Mouse (Mus musculus): Measurements from ENCODE around the gene Tmc3. TPM values are rescaled to one million over a fixed set of nuclear protein-coding genes. Genes with fewer than 3 reads are reported as not detected.

Tmc3 gene
- total RNA-seq (2021) = under 1 TPM; 0.29 to 0.40 TPM
- long read RNA-seq, experiment 1 = 0 reads
- long read RNA-seq, experiment 2 = 0 reads

DNA sequence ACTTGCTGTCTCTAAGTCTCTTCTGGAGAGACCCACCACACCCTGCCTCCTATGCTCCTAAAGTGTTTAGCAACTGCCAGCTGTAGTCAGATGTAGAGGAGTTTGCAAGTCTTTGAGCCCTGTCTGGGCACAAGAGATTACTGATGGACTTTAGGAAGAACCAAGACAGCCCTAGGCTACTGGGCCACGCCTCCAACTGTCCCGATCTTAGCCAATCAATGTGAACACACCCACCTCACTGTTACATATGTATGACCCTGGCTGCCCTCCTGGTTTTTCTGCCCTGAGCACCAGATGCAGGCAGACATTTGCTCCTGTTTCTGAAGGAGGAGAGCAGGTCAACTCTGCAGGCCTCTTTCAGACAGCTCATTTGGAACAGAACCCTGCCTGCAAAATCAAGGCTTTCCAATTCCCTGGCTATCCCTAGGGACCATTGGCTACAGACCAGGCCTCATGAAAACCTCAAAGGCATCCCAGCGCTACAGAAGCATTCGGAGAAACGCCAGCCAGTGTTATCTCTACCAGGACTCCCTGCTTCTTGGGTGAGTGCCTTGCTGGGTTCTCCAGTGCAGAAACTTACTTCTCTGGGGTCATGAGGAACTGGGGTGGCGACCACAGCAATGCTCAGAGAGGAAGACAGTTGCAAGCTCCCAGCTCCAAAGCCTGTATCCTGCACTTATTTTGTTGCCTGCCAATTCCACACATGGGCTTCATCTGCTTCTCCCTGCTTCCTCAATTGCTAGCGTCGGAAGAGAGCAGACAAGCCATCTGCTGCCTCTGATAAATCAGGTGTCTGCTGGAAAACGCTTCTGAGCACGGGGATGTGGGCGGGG is at the start of gene Tmc3:
TSS of gene Tmc3 (plus strand) at position 289 of the 833 bp plus-strand sequence.
- intact Hi-C loops (cut with DNase I) = no loop called here
- no peak within 1 kb of the TSS for H3K4me3 ChIP-seq

DNA sequence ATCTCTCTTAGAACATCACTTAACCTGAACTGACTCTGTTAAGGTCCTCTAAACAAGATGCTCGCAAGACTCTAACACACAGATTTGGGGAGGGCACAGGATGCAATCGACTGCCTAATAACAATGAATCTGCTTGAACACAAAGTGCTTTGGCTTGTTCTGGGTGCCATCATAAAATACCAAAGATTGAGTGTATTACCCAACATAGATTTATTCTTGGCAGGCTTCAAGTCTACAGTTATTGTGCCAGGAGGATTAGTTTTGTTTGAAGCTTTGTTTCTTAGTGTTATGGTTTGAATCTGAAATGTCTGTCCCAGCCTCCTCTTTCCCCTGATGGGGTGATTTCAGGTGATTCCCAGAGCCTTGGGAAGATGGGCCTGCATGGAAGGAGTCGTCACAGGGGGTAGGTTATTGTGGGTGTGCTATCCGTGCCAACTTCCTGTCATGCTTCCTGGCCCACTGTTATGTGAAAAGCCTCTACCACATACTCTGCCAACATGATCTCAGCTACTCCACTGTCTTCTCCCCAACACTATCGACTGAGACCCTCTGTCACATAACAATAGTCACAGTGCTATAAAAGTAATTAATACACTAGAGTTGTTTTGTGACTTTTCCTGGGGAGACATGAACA is 43.1 kb upstream of the Tmc3 start:
- Histone ChIP-seq H3K27ac (no peak overlapping the region), H3K4me3 (no peak overlapping the region)
- intact Hi-C loops (cut with DNase I) = no loop called here
- no peak for TF ChIP-seq CTCF (IDR thresholded peaks at IDR 0.05)
- no peak for DNase-seq (ENCODE audit: extremely low spot score in 1 of 2, low spot score in 2 of 2)

More for the DNA sequence above, at the start of gene Tmc3:
- DNase-seq (ENCODE audit: extremely low spot score in 1 of 2, low spot score in 2 of 2) = peak; percentile 25 to 37
- H3K27ac ChIP-seq = peak within 1 kb of the TSS; percentile 22; the same call in 1 of the 2 replicates
- no peak for TF ChIP-seq CTCF (IDR thresholded peaks at IDR 0.05)

DNA sequence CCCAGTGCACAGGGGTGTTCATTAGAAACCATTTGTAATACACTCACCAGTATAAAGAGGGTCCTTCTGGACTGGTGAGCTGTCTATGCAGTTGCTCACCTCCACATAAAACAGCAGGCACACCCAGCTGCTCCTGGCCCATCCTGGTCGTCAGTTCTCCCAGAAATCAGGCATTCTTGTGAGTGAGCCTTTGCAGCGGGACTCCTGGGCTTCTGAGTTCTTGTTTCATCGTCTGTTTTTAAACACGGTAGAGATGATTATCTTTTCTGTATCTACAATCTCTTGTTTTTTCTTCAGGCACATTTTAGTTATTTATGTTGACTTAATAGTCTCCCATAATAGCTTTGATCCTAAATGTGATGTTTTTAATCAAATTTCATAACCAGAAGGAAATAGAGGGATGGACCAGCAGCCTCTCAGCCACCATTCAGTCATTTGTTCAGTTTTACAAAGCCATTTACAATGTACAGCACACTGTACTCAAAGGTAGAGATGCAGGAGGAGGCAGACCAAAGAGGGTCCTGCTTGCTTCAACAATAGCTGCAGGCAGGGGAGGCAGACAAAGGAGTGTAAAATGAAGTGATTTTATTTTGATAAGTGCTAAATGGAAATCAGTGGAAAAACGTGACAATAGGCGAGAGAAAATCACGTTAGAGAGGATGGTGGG is 35.9 kb upstream of the Tmc3 start:
- Histone ChIP-seq H3K4me3 (no peak overlapping the region), H3K27ac (no peak overlapping the region)
- no peak for DNase-seq (ENCODE audit: extremely low spot score in 1 of 2, low spot score in 2 of 2)
- intact Hi-C loops (cut with DNase I) = no loop called here
- TF ChIP-seq CTCF (IDR thresholded peaks at IDR 0.05) = no peak

DNA sequence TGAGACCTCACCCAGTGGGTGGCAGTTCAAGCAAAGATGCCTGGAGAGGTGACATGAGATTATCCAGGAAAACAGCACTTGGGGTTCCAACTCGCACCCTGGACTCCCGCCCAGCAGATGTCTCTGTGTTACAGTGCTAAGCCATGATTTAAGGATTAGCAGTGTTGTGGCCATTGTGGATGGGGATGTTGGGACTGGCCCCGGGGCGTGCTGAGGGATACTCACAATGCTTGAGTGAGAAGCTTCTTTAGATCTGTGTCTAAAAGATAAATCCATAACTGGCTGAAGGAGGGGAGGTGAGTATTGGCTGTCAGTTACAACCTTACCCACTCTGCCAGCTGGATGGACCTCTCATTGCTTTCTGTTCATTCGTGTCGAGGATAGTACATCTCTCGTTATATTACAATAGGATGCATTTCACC is 35.4 kb upstream of the Tmc3 start:
- TF ChIP-seq CTCF (IDR thresholded peaks at IDR 0.05) = no peak
- intact Hi-C loops (cut with DNase I) = no loop called here
- Histone ChIP-seq H3K27ac (no peak overlapping the region), H3K4me3 (peak overlapping the region; percentile 31)
- DNase-seq (ENCODE audit: extremely low spot score in 1 of 2, low spot score in 2 of 2) = no peak

DNA sequence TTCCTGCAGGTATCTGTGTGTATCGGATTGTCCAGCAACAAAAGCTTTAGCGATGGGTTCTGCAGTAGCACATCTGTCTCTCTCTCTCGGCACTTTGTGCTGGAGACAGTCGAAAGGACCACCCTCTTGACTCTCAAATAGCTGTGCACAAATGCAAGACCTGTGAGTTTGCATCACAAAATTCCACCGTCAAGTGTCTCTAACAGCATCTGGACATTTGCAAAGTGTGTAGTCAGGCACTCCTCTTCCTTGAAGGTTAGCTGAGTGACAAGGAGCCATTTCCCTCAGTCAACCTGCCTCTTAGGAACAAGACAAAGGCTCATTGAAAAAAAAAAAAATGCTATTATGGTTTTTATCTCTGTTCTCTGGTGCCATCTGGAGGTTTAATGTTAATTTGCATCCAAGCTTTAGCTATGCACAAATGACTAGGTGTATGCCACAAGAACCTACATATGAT is 34.7 kb upstream of the Tmc3 start:
- no peak for DNase-seq (ENCODE audit: extremely low spot score in 1 of 2, low spot score in 2 of 2)
- Histone ChIP-seq H3K4me3 (peak overlapping the region; percentile 31), H3K27ac (0 out of 2 replicates have a peak overlapping the region, but pooled peaks have one; percentile 53)
- peak; percentile 78 for TF ChIP-seq CTCF (IDR thresholded peaks at IDR 0.05)
- intact Hi-C loops (cut with DNase I) = loop anchor here (1.0 to 5.0 kb wide), 3 partner anchors 348 to 835 kb away; no protein-coding TSS in a partner anchor

DNA sequence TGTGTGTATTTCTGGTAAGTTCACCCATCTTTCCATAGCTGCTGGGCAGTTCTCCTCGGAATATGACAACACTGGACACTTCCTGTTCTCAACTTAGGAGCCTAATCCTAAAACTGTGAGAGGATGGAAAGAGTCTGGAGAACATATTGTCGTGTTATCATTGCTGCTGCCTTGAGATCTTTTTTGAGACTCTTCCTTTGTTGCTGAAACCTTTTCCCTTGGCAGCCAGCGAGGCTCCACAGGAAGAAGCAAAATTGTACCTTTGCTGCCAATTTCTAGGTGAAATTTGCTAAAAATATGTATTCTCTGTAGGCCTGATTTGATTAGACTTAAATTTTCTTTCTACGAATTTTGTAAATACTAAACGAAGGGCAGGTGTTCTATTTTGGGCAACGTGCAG is 30.2 kb upstream of the Tmc3 start:
- DNase-seq (ENCODE audit: extremely low spot score in 1 of 2, low spot score in 2 of 2) = no peak
- H3K4me3 ChIP-seq = no peak overlapping the region
- no peak for TF ChIP-seq CTCF (IDR thresholded peaks at IDR 0.05)
- no peak overlapping the region for H3K27ac ChIP-seq
- intact Hi-C loops (cut with DNase I) = loop anchor here (5.0 kb wide), 1 partner anchor 352 kb away; no protein-coding TSS in a partner anchor

DNA sequence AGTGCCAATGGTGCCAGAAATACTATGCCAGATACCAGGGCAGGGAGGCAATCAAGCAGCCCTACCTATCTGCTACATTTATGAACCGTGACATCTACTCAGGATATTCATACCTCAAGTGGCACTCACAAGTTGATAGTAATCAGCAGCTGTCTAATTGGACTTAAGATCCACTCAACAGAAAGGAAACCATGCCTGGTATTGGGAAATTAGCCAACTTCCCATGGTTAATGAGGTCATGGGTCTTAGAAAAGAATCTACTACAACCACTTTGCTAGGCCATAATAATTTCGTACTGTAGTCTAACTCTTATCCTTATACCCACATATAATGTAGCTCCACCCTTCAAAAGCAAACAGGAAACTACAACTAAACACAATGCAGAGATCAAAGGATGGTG is 28.2 kb upstream of the Tmc3 start:
- H3K27ac ChIP-seq = no peak overlapping the region
- TF ChIP-seq CTCF (IDR thresholded peaks at IDR 0.05) = no peak
- H3K4me3 ChIP-seq = no peak overlapping the region
- no peak for DNase-seq (ENCODE audit: extremely low spot score in 1 of 2, low spot score in 2 of 2)
- intact Hi-C loops (cut with DNase I) = no loop called here

DNA sequence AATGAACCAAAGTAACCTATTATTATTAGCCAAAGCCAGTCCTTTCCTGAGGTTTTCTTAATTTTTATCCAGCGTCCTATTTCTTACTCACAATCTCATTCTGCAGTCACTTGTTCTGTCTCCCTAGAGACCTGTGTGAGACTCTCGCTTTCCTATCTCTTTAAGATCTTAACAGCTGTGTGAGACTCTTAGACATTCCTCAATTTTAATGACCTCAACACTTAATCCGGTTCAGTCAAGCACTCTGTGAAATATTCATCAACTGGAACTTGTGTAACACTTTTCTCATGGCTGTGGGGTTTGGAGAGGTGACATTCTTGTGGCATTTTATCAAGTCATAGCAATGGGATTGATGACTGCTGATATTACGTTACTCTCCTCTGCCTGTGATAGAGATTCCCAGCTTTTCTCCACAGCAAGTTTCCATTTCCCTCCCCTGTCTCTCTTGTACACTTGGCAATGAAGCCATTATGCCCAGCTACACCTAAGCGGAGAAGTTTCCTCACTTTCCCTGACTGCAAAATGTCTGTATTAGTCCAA is 25.9 kb upstream of the Tmc3 start:
- H3K4me3 ChIP-seq = no peak overlapping the region
- no peak for DNase-seq (ENCODE audit: extremely low spot score in 1 of 2, low spot score in 2 of 2)
- no peak for TF ChIP-seq CTCF (IDR thresholded peaks at IDR 0.05)
- H3K27ac ChIP-seq = no peak overlapping the region
- intact Hi-C loops (cut with DNase I) = no loop called here

DNA sequence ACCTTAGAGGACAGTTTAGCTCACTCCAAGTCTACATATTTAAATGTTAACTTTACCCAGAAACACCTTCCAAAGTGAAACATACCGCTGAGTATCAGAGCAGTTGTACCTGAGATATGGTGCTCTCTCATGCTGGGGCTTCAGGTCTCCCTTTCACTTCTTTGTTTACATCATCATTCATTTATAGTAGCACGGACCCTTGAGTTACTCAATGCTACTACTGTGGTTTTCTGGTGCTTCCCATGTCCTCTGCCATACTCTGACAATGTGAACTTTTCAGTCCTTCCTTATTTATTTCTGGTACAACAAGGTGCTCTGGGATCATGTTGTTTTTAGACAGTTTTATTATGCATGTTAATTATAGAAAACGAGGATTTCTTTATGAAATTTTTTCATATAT is 25.2 kb upstream of the Tmc3 start:
- Histone ChIP-seq H3K4me3 (no peak overlapping the region), H3K27ac (no peak overlapping the region)
- no peak for TF ChIP-seq CTCF (IDR thresholded peaks at IDR 0.05)
- no peak for DNase-seq (ENCODE audit: extremely low spot score in 1 of 2, low spot score in 2 of 2)
- intact Hi-C loops (cut with DNase I) = no loop called here

DNA sequence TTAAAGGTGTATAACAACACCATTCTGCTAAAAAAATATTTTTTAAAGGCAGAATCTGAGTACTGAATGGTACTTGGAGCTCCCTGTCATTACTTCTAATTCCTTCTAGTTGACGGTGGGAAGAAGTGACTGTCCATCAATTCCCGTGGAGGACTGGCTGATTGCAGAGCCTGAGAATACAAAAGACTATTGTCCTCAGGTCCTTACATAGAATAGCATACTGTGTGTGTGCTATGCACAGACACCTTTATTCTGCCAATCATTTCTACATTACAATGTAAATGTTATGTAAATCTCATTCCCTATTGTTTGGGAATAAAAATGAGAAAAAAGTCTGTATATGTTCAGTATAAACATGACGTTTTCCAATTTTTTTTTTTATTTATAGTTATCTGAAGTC is 22.9 kb upstream of the Tmc3 start:
- H3K27ac ChIP-seq = no peak overlapping the region

DNA sequence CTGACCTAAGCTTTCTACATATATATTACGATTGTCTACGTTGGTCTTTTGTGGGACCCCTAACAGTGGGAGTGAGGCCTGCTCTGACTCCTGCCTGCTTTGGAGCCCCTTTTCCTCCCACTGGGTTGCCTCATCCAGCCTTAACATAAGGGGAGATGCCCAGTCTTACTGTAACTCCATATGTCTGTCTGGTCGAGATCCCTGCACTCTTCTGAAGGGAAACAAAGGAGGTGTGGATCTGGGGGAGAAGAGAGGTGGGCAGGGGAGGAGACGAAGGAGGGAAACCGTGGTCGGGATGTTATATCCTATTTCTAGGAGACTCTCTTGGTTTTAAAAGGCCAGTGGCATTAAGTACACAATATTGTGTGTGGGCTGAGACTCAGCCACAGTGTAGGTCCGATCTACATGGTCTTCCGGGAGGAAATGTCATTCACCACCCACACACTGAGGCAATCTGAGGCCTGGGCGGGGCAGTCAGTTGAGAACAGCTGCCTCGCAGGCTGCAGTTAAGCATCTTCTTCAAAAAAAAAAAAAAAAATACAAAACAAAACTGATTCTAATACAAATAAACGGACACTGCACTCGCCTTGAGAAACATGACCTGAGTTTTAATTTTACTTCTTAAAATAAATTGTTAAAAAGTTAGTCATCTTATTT is 20.0 kb upstream of the Tmc3 start:
- no peak overlapping the region for H3K27ac ChIP-seq
- no peak overlapping the region for H3K4me3 ChIP-seq
- DNase-seq (ENCODE audit: extremely low spot score in 1 of 2, low spot score in 2 of 2) = no peak
- TF ChIP-seq CTCF (IDR thresholded peaks at IDR 0.05) = no peak
- intact Hi-C loops (cut with DNase I) = loop anchor here (5.0 to 10.0 kb wide), 2 partner anchors 210 to 323 kb away; no protein-coding TSS in a partner anchor

More for the DNA sequence above, 22.9 kb upstream of the Tmc3 start:
- H3K4me3 ChIP-seq = no peak overlapping the region
- intact Hi-C loops (cut with DNase I) = loop anchor here (10.0 kb wide), 1 partner anchor 213 kb away; no protein-coding TSS in a partner anchor
- DNase-seq (ENCODE audit: extremely low spot score in 1 of 2, low spot score in 2 of 2) = no peak
- no peak for TF ChIP-seq CTCF (IDR thresholded peaks at IDR 0.05)
